Mouse (Mus musculus): ENCODE data around the gene Usp24. TPM values are rescaled to one million over a fixed set of nuclear protein-coding genes. Genes with fewer than 3 reads are reported as not detected.

Gene Usp24
- 10 to 100 TPM; 20.3 to 24.0 TPM for polyA plus RNA-seq (2017; shearing (Covaris generic))

DNA sequence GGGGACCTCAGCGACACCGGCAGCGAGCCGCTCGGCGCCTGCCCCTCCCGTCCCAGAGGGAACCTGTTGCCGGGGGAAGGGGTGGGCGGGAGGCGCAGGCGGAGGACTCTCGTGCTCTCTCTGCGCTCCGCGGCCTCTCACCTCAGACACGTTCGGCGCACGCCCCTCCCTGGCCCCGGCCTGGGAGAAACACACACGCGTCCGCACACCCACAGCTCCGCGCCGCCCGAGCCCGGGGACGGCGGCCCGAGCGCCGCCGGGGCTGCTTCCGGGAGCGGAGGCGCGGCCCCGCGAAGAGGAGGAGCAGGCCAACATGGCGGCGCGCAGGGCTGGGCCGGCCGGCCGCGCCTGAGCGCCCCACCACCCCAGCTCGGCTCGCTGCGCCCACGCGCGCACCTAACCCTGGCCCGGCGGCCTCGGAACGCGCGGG is at the start of gene Usp24:
TSS of gene Usp24 (plus strand) at position 293 of the 430 bp plus-strand sequence.

Other genes starting within 250 kb of the Usp24 start
- under 1 TPM; 0.06 to 0.18 TPM for gene Pcsk9, start 148.1 kb downstream of the Usp24 start, polyA plus RNA-seq (2017; shearing (Covaris generic))
- not detected for gene Bsnd, start 176.1 kb downstream of the Usp24 start, polyA plus RNA-seq (2017; shearing (Covaris generic))
- 1 to 10 TPM; 1.8 to 2.7 TPM for gene Dhcr24, start 244.8 kb downstream of the Usp24 start, polyA plus RNA-seq (2017; shearing (Covaris generic))

Measured in inflammation-experienced regulatory T-cells (primary cell).